8 mouse cellular contexts compared by ENCODE assay signal in the genomic region with DNA sequence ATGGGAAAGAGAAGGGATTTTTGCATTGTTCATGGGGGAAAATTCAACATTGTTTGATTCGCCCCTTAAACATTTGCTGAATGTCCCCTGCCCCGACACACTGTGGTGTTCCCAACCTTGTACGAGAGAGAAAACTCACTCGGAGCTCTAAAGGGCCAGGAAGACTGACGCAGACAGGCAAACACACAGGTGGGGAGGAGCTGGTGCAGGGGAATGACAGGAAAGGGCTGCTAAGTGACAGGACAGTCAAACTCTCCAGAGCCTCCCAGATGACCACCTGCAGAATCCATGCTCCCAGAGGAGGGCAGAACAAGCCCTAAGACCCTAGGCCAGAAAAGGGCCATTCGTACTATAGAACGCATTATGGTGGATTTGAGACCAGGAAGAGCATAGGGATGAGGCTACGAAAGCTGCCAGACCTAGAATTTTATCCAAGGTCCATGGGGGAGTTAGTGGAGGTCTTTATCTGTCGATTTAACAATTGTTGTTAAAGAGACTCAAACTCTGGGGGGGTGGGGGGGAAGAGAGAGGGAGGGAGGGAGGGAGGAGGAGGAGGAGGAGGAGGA.
DNase-seq lines count a peak whose midpoint lies in the region; ATAC-seq lines count a peak whose summit lies in the region.

No protein-coding gene starts in this region.

- WGBS in kidney, embryonic 14.5 days, result 9% methylated on average over 9 of the region's 9 CpGs
- 7% methylated on average over 9 of the region's 9 CpGs for WGBS in embryonic facial prominence, embryonic 12.5 days
- WGBS in intestine, embryonic 16.5 days, result 18% methylated on average over 9 of the region's 9 CpGs
- 3% methylated on average over 9 of the region's 9 CpGs for WGBS in neural tube, embryonic 12.5 days

- H3K27ac ChIP-seq in kidney, embryonic 14.5 days (ENCODE audit: low read depth, low read length), result peak overlapping the region; percentile 51; the same call in 1 of the 2 replicates
- H3K27ac ChIP-seq in embryonic facial prominence, embryonic 12.5 days, result peak overlapping the region; percentile 54; the same call in 1 of the 2 replicates
- no peak overlapping the region for H3K27ac ChIP-seq in intestine, embryonic 16.5 days (ENCODE audit: low read length)
- H3K27ac ChIP-seq in neural tube, embryonic 12.5 days, result peak overlapping the region; percentile 77

- no peak for DNase-seq in kidney, postnatal 10 days
- no peak for DNase-seq in layer of hippocampus, adult 18-20 months (ENCODE audit: low spot score in 2 of 2)
- DNase-seq in frontal cortex, postnatal 25 days (ENCODE audit: low spot score in 2 of 2), result no peak
- no peak for DNase-seq in right cerebral cortex, postnatal 14 days

- H3K36me3 ChIP-seq in kidney, embryonic 14.5 days (ENCODE audit: control insufficient read depth, insufficient read depth, low read length), result no peaks in the 10 kb centered on the region
- no peaks in the 10 kb centered on the region for H3K36me3 ChIP-seq in embryonic facial prominence, embryonic 12.5 days
- H3K36me3 ChIP-seq in intestine, embryonic 16.5 days (ENCODE audit: control insufficient read depth, insufficient read depth, low read length), result no peaks in the 10 kb centered on the region
- no peaks in the 10 kb centered on the region for H3K36me3 ChIP-seq in neural tube, embryonic 12.5 days

- no peak; the same call in 1 of the 2 replicates for ATAC-seq in kidney, embryonic 14.5 days (ENCODE audit: low FRiP score, low TSS enrichment)
- peak; percentile 20; the same call in 1 of the 2 replicates for ATAC-seq in embryonic facial prominence, embryonic 12.5 days (ENCODE audit: insufficient number of reproducible peaks, insufficient read depth, low FRiP score, low TSS enrichment)
- ATAC-seq in intestine, embryonic 16.5 days, result no peak
- 0 out of 2 replicates have a peak, but pooled peaks have one; percentile 34 for ATAC-seq in neural tube, embryonic 12.5 days (ENCODE audit: low FRiP score, low read depth)

- 0 out of 2 replicates have a peak, but pooled peaks cover 15% of the 10 kb centered on the region for H3K4me1 ChIP-seq in kidney, embryonic 14.5 days (ENCODE audit: control insufficient read depth, insufficient read depth, low read length)
- peaks cover 5% of the 10 kb centered on the region for H3K4me1 ChIP-seq in embryonic facial prominence, embryonic 12.5 days
- H3K4me1 ChIP-seq in intestine, embryonic 16.5 days (ENCODE audit: control insufficient read depth, insufficient read depth, low read length), result peaks cover 5% of the 10 kb centered on the region
- peaks cover 40% of the 10 kb centered on the region for H3K4me1 ChIP-seq in neural tube, embryonic 12.5 days

- H3K27me3 ChIP-seq in kidney, embryonic 14.5 days (ENCODE audit: control insufficient read depth, insufficient read depth, low read length), result no peaks in the 10 kb centered on the region
- no peaks in the 10 kb centered on the region; the same call in 1 of the 2 replicates for H3K27me3 ChIP-seq in embryonic facial prominence, embryonic 12.5 days
- no peaks in the 10 kb centered on the region for H3K27me3 ChIP-seq in intestine, embryonic 16.5 days (replicated peaks; ENCODE audit: control insufficient read depth, insufficient read depth, low read length)
- no peaks in the 10 kb centered on the region for H3K27me3 ChIP-seq in neural tube, embryonic 12.5 days (replicated peaks)

- no peaks in the 10 kb centered on the region for H3K9me3 ChIP-seq in kidney, embryonic 14.5 days (ENCODE audit: control insufficient read depth, low read length)
- H3K9me3 ChIP-seq in embryonic facial prominence, embryonic 12.5 days, result no peaks in the 10 kb centered on the region
- no peaks in the 10 kb centered on the region for H3K9me3 ChIP-seq in intestine, embryonic 16.5 days (ENCODE audit: control insufficient read depth, low read length)
- H3K9me3 ChIP-seq in neural tube, embryonic 12.5 days, result no peaks in the 10 kb centered on the region

- H3K9ac ChIP-seq in kidney, embryonic 14.5 days (ENCODE audit: low read depth, low read length), result peak overlapping the region; percentile 40; the same call in 1 of the 2 replicates
- H3K9ac ChIP-seq in embryonic facial prominence, embryonic 12.5 days, result no peak overlapping the region; the same call in 1 of the 2 replicates
- H3K9ac ChIP-seq in intestine, embryonic 16.5 days (ENCODE audit: low read depth, low read length), result peak overlapping the region; percentile 19; the same call in 1 of the 2 replicates
- peak overlapping the region; percentile 17; the same call in 1 of the 2 replicates for H3K9ac ChIP-seq in neural tube, embryonic 12.5 days

- H3K4me3 ChIP-seq in kidney, embryonic 14.5 days (ENCODE audit: low read length), result peak overlapping the region; percentile 36
- H3K4me3 ChIP-seq in embryonic facial prominence, embryonic 12.5 days, result peak overlapping the region; percentile 37
- H3K4me3 ChIP-seq in intestine, embryonic 16.5 days (ENCODE audit: low read length), result peak overlapping the region; percentile 6
- peak overlapping the region; percentile 36 for H3K4me3 ChIP-seq in neural tube, embryonic 12.5 days

- peak overlapping the region; percentile 71 for H3K4me2 ChIP-seq in kidney, embryonic 14.5 days (replicated peaks; ENCODE audit: low read depth, low read length)
- peak overlapping the region; percentile 61 for H3K4me2 ChIP-seq in embryonic facial prominence, embryonic 12.5 days (replicated peaks)
- peak overlapping the region; percentile 89 for H3K4me2 ChIP-seq in intestine, embryonic 16.5 days (ENCODE audit: low read depth, low read length)
- H3K4me2 ChIP-seq in neural tube, embryonic 12.5 days (replicated peaks), result peak overlapping the region; percentile 64

Comparison
In these comparisons a context has a peak if more than half of its experiments do, and no peak if none do; other contexts are left out.
1. ATAC-seq: peak in embryonic facial prominence, embryonic 12.5 days (single experiment) and neural tube, embryonic 12.5 days (single experiment); none in kidney, embryonic 14.5 days (single experiment) and intestine, embryonic 16.5 days (single experiment).
2. Peak in every context shown above with its lines, with median percentiles within 50 percentile points of each other: H3K4me2 ChIP-seq and H3K4me3 ChIP-seq.